Mouse (Mus musculus): ENCODE measurements at regions not wholly inside any gene's neighbourhood (a gene's known extent, or its start where the extent isn't known, plus 50 kb on each side); places are given as distances from the start of the nearest gene placed in this dataset.

DNA sequence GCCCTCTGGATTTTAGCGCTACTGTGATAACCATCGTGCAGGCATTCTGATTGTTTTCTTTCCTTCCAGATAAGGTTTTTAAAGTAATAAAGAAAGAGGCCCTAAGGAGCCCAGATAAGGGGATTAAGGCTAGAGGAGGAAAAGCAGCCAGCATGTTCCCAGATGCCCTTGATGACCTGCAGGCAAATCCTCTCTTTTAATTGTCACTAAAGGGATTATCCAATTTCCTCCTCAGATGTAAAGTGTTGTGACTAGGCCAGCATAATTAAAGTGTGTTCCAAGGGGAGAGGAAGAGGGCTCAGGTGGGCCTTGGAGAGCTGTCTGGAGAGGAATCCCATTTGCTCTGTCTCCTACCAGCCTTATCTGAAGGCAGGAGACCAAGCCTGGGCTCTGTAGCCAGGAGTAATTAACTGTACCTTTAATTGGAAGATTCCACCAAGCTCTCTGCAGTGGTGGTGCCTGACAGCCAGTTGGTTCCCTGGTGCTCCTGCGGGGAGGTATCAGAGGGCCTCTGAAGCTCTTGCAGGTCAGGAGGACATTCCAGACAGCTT is 644.2 kb downstream of the Tbc1d22a start:
- Histone ChIP-seq H3K27ac (ENCODE audit: insufficient read depth, low read length) (no peak overlapping the region), H3K4me1 (ENCODE audit: control insufficient read depth, insufficient read depth, low read length) (no peaks in the 10 kb centered on the region), H3K4me3 (ENCODE audit: insufficient read depth, low read length) (no peak overlapping the region)
- TF ChIP-seq POLR2A (IDR thresholded peaks at IDR 0.05; ENCODE audit: low read depth, low read length), result no peak

DNA sequence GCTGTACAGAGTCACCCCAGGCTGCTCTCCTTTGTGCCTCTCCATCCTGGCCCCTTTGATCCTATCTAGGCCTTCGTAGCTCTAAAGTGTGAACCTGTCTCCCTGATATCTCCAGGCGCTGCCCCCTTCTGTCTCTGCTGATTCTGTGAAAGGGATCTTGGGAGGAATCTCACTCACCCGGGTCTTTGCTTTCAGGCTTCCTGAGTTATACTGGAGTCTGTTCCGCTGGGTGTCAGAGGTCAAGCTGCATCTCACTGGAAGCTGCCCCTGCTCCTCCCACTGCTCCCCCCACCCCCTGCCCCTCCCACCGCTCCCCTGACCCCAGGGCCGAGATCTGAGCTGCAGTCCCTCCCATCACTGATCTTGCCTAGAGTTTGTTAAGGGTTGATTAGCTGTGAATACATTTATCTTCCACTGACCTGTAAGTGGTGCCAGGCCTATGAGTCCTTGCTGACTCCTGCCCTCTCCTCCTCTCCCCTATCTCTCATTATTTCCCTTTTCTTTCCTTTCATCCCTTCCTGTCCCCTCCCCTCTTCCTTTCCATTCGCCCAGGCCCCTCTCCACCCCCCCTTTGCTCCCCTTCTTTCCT is 661.6 kb downstream of the Tbc1d22a start:
- Histone ChIP-seq H3K4me1 (ENCODE audit: control insufficient read depth, insufficient read depth, low read length) (no peaks in the 10 kb centered on the region), H3K27ac (ENCODE audit: insufficient read depth, low read length) (no peak overlapping the region), H3K4me3 (ENCODE audit: insufficient read depth, low read length) (no peak overlapping the region)
- TF ChIP-seq CTCF (IDR thresholded peaks at IDR 0.05; ENCODE audit: borderline replicate concordance, insufficient read depth, low read length), result no peak

DNA sequence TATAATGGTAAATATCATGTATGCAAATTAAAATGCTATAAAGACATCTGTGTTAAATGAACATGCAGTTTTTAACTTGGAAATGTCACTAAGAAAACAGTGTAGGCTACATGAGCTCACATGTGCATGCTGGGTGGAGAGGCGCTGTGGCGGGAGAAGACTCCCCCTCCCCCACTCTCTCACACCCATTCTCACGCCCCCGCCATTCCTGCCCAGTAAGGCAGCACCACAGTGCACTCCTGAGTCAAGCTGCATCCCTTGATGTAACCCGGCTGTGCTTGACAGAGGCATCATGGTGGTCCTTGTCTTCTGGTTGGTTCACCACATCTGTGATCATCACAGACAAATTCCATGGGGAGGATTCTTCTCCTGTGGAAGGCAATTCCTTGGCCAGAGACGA is 647.1 kb upstream of the Fam19a5 start:
- H3K4me1 ChIP-seq (ENCODE audit: control insufficient read depth, insufficient read depth, low read length), result no peaks in the 10 kb centered on the region
- no peak overlapping the region for H3K4me3 ChIP-seq (ENCODE audit: insufficient read depth, low read length)
- no peak overlapping the region for H3K27ac ChIP-seq (ENCODE audit: insufficient read depth, low read length)
- no peak for TF ChIP-seq POLR2A (IDR thresholded peaks at IDR 0.05; ENCODE audit: low read depth, low read length)
- no peak for TF ChIP-seq CTCF (IDR thresholded peaks at IDR 0.05; ENCODE audit: borderline replicate concordance, insufficient read depth, low read length)

DNA sequence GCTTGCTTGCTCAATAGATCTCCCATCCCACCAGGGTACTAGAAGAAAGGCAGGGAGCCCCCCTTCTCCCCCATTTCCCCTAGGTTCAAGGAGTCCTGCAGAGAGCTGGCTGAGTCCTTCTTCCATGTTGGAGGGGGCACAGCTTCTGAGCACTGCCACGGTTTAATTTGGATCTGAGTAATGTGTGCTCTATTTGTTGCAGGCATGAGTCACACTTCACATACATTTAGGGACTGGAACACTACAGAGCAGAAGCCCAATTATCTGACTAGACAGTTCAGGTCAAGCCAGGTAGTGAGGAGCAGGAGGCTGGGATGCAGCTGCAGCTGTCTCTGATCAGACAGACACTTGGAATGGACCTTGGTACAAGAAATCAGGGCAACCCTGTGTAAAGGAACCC is 644.1 kb upstream of the Fam19a5 start:
- no peak overlapping the region for H3K27ac ChIP-seq (ENCODE audit: insufficient read depth, low read length)
- TF ChIP-seq CTCF (IDR thresholded peaks at IDR 0.05; ENCODE audit: borderline replicate concordance, insufficient read depth, low read length), result no peak
- no peak for TF ChIP-seq POLR2A (IDR thresholded peaks at IDR 0.05; ENCODE audit: low read depth, low read length)

DNA sequence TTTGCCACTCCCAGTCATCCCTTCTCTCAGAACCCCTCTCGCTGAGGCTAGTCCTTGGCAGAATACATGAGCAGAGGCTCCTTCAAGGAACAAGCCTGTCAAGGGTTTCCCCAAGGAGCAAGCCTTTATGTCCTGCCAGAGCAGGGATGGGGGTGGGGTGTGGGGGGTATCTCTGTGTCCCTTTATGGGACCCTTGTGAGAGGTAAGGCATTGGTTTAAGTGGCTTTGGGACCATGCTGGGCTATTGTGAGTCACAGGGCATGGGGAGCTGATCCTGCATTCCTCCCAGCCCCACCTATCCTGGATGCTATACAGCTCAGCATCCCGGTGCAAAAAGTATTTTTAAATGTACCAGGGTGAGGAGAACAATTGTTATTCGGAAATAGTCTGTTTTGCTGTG is 641.1 kb upstream of the Fam19a5 start:
- Histone ChIP-seq H3K4me3 (ENCODE audit: insufficient read depth, low read length) (no peak overlapping the region), H3K4me1 (ENCODE audit: control insufficient read depth, insufficient read depth, low read length) (no peaks in the 10 kb centered on the region), H3K27ac (ENCODE audit: insufficient read depth, low read length) (no peak overlapping the region)
- TF ChIP-seq CTCF (IDR thresholded peaks at IDR 0.05; ENCODE audit: borderline replicate concordance, insufficient read depth, low read length), result no peak
- TF ChIP-seq POLR2A (IDR thresholded peaks at IDR 0.05; ENCODE audit: low read depth, low read length), result no peak

More for the DNA sequence above, 644.1 kb upstream of the Fam19a5 start:
- Histone ChIP-seq H3K4me1 (ENCODE audit: control insufficient read depth, insufficient read depth, low read length) (no peaks in the 10 kb centered on the region), H3K4me3 (ENCODE audit: insufficient read depth, low read length) (no peak overlapping the region)

DNA sequence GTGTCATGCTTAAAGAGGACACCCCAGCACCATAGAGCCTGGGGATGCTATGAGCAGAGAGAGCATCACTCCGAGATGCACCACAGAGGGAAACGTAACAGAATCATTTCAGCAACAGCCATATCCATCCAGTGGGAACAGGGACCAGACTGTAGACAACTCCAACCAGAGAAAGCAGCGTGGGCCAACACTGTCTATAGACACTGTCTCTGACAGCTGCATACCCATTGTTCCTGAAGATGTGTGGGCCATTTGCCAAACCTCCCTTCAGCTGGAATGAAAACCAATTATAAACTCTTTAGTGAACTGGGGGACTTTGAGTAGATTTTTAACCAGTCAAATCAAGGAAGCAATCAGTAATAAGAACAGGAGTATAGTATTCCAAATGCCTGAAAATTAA is 630.8 kb upstream of the Fam19a5 start:
- TF ChIP-seq POLR2A (IDR thresholded peaks at IDR 0.05; ENCODE audit: low read depth, low read length) (no peak), CTCF (IDR thresholded peaks at IDR 0.05; ENCODE audit: borderline replicate concordance, insufficient read depth, low read length) (no peak)

DNA sequence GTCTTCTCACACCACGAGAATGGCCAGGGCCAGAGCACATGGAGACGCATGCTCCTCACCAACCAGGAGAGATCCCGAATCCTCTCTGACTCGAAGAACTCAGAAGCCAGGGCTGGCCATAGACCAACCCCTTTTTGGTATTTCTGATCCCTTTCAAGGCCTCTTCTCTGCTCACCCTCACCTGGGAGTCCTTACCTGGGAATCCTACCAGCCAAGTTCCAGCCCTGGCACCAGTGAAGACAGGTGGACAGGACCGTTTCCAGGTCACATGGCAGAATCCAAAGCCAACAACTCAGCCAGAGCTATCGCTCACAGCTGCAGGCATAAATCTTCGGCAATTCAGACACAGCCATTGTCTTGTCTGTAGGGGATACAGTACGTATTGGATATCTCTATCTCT is 626.2 kb upstream of the Fam19a5 start:
- Histone ChIP-seq H3K4me3 (ENCODE audit: insufficient read depth, low read length) (no peak overlapping the region), H3K27ac (ENCODE audit: insufficient read depth, low read length) (no peak overlapping the region), H3K4me1 (ENCODE audit: control insufficient read depth, insufficient read depth, low read length) (no peaks in the 10 kb centered on the region)
- TF ChIP-seq CTCF (IDR thresholded peaks at IDR 0.05; ENCODE audit: borderline replicate concordance, insufficient read depth, low read length), result no peak
- TF ChIP-seq POLR2A (IDR thresholded peaks at IDR 0.05; ENCODE audit: low read depth, low read length), result no peak

More for the DNA sequence above, 630.8 kb upstream of the Fam19a5 start:
- Histone ChIP-seq H3K27ac (ENCODE audit: insufficient read depth, low read length) (no peak overlapping the region), H3K4me1 (ENCODE audit: control insufficient read depth, insufficient read depth, low read length) (no peaks in the 10 kb centered on the region), H3K4me3 (ENCODE audit: insufficient read depth, low read length) (no peak overlapping the region)

DNA sequence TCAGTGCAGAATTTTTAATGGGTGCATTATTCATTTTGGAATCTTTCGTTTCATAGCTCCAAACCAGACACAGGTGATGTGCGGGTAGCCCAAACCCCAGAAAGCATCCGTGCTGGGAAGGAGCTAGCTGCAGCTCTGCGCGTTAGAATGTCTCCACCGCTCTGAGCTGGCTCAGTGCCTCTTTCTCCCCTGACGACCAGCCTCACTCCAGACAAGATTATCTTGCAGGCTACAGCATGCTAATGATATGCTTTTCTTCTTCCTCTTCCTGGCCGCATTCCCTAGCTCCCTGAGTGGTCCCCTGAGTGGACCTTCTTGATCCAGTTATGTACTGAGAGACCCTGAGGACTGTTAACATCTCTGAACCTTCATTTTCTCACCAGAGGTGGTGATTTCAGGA is 624.4 kb upstream of the Fam19a5 start:
- TF ChIP-seq CTCF (IDR thresholded peaks at IDR 0.05; ENCODE audit: borderline replicate concordance, insufficient read depth, low read length) (no peak), POLR2A (IDR thresholded peaks at IDR 0.05; ENCODE audit: low read depth, low read length) (no peak)
- no peak overlapping the region for H3K4me3 ChIP-seq (ENCODE audit: insufficient read depth, low read length)
- H3K4me1 ChIP-seq (ENCODE audit: control insufficient read depth, insufficient read depth, low read length), result no peaks in the 10 kb centered on the region
- H3K27ac ChIP-seq (ENCODE audit: insufficient read depth, low read length), result no peak overlapping the region

DNA sequence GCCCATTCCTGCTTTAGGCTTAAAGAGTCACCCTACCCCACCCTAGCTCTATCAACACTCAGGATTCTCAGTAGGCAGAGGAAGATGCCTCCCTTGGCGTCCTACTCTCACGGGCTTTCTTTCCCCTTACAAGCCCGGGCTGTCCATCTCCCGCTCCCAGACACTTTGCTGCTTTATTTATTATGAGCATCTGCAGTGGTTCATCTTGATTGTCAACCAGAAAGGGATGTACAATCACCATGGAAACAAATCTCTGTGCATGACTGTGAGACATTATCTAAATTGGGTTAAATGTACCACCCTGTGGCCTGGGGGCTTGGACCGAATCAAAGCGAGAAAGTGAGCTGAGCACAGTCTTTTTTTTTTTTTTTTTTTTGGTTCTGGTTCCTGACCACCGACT is 623.9 kb upstream of the Fam19a5 start:
- H3K4me3 ChIP-seq (ENCODE audit: insufficient read depth, low read length), result no peak overlapping the region
- TF ChIP-seq POLR2A (IDR thresholded peaks at IDR 0.05; ENCODE audit: low read depth, low read length), result no peak
- no peak for TF ChIP-seq CTCF (IDR thresholded peaks at IDR 0.05; ENCODE audit: borderline replicate concordance, insufficient read depth, low read length)
- H3K27ac ChIP-seq (ENCODE audit: insufficient read depth, low read length), result no peak overlapping the region
- no peaks in the 10 kb centered on the region for H3K4me1 ChIP-seq (ENCODE audit: control insufficient read depth, insufficient read depth, low read length)

DNA sequence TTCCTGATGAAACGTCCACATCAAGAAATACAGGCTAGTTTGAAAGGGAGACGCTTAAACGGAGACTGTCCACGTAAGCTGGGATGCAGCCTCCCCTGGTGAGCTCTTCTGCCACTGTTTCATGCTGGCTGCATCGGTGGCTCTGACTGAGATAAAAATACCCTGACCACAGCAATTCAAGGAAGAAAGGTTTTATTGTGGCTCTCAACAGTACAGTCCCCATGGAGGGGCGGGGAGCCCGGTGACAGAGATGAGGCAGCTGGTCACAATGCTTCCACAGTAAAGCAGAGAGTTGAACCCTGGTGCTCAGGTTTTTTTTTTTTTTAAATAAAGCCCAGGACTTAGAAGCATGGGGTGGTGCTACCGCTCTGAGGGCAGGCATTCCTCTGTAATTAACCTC is 622.7 kb upstream of the Fam19a5 start:
- Histone ChIP-seq H3K4me1 (ENCODE audit: control insufficient read depth, insufficient read depth, low read length) (no peaks in the 10 kb centered on the region), H3K27ac (ENCODE audit: insufficient read depth, low read length) (no peak overlapping the region)

More for the DNA sequence above, 622.7 kb upstream of the Fam19a5 start:
- no peak overlapping the region for H3K4me3 ChIP-seq (ENCODE audit: insufficient read depth, low read length)
- TF ChIP-seq POLR2A (IDR thresholded peaks at IDR 0.05; ENCODE audit: low read depth, low read length), result no peak
- TF ChIP-seq CTCF (IDR thresholded peaks at IDR 0.05; ENCODE audit: borderline replicate concordance, insufficient read depth, low read length), result no peak
